Mouse (Mus musculus): ENCODE measurements at regions not wholly inside any gene's neighbourhood (a gene's known extent, or its start where the extent isn't known, plus 50 kb on each side); places are given as distances from the start of the nearest gene placed in this dataset.

DNA sequence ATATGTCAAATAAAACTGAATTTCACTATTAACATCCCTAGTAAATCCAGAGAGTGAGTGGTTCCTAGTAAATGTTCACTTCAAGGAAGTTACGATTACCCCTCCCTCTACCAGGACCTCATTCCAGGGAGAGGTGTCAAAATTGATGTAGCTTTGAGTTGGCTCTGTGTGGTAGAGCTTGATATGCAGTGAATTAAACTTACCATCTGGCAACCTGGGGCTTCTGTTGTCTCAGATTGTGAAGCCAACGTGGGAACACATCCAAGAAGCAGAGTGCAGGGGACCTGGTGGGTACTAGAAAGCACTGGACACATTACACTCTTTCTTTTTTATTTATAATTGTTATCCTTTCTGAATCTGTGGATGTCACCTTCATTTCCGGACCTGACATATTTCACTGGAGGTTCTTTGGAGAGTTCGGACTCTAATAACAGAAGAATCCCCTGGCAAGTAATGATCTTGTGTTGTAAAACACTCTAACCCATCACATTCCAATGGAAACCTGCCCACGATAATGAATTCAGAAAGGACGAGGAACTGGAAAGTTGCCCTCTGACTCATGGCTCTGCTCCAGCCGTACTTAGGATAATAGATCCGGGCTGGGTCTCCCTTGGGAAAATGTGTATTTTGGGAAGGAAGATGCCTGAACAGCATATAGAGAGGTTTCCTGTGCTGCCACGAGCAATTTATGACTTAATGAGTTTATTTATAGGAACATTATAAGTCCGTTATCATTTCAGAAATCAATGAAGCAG, 295.8 kb downstream of the Plk2 start:
- TF ChIP-seq POLR2A (IDR thresholded peaks at IDR 0.05; ENCODE audit: low read depth, low read length), result no peak
- TF ChIP-seq USF1 (IDR thresholded peaks at IDR 0.05; ENCODE audit: low read depth, low read length), result no peak
- no peak for TF ChIP-seq CTCF (conservative IDR thresholded peaks at IDR 0.05 in 1 of 2, IDR thresholded peaks at IDR 0.05 in 1 of 2; ENCODE audit: low read depth in 2 of 2, low read length in 2 of 2)
- no peak for TF ChIP-seq ZNF384 (IDR thresholded peaks at IDR 0.05; ENCODE audit: low read depth, low read length)

All from CH12.LX (cell line).